Mouse (Mus musculus): ENCODE measurements around the gene Rnps1.
A peak's percentile ranks its signal among the peaks of the same experiment; 100 is the strongest.
"Not testable (repeated sequence)": the region's sequence is repeated elsewhere in the genome, so short reads cannot be mapped to it uniquely, and the experiment has no call there.

Gene Rnps1

GRCm38 (mm10) chr17:24414230-24414976 is at the start of gene Rnps1:
Gene Rnps1, plus strand, starts transcription at chr17:24414565.
- peak; percentile 99 for DNase-seq

DNA sequence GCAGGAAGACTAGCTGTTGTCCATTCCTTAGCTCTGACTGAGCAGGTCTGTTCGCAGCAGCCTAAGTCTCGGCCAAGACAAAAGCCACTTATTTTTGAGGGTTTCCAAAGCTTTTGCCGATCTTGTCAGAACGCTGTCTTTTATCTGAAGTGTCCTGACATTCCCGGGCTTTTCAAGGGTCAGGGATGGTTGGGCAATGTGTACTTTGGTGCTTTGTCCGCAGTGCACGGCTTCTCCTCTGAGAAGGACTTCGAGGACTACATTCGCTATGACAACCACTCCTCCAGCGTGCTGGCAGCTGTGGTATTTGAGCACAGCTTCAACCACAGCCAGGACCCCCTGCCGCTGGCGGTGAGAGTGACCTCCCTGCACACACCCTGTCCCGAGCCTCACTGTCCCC is 48.5 kb upstream of the Rnps1 start:
- DNase-seq: no peak

DNA sequence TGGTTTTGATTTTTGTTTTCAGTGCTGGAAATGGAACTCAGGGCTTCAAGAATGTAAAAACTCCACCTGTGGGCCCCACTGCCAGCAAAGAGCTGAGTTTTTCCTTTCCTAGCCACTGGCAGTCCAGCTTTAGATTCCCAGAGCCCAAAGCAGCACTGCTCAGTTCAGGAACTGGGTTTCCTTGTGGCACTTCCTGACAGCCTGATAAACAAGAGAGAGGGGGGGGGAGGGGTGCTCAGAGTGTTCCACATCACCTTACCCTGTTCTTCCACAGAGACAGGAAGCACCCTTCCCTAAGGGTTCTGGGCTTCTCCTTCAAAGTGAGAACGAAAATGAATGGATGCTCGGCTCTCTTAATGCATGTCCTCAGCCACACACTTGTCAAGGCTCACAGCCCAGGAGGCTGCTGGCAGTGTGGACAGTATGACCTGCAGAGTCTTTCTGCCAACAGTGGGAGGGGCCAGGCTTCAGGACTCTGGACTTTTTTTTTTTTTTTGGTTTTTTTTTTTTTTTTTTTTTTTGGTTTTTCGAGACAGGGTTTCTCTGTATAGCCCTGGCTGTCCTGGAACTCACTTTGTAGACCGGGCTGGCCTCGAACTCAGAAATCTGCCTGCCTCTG is 39.2 kb upstream of the Rnps1 start:
- peak in 1 of 2 experiments; percentile 27 for DNase-seq

- no peak for DNase-seq
Measured at GRCm38 (mm10) chr17:24375886-24376285, 38.5 kb upstream of the Rnps1 start.

- no peak for DNase-seq
Measured at GRCm38 (mm10) chr17:24378496-24378895, 35.9 kb upstream of the Rnps1 start.

DNA sequence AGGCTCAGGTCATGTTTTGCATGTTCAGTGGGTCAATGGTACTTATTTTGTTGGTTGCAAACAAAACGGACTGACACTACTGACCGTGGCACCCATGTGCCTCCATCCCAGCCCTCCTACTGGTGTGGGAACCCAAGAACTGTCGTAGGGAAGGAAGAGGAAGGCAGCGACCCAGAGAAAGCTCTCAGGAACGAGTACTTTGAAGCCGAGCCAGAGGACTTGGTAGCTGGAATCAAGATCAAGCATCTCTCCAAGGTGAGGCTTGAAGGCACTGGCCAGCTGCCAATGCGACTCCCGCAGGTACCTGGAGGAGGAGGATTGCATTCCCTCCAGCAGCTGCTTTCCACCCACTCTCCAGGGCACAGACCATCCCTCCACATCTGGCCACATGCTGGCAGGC is 30.6 kb upstream of the Rnps1 start:
- DNase-seq: no peak

DNA sequence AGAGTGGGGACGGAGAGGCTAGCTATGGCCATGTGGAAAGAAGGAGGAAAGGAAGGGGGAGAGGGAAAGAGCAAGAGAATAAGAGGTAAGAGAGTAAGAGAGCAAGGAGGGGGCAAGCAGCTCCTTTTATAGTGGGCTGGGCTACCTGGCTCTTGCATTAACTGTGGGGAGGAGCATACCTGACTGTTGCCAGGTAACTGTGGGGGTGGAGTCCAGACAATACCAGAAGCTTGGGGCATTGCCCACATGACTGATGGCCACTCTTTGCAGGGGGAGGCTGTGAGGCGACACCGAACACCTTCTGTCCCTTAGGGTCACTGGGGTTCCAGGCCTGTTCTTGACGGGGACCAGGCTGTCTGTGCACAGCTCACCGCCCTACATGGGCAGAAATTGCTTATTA is 25.7 kb upstream of the Rnps1 start:
- no peak for DNase-seq

- DNase-seq: peak; percentile 77 to 80
Measured at GRCm38 (mm10) chr17:24389865-24390264, 24.5 kb upstream of the Rnps1 start.

- peak; percentile 46 for DNase-seq
Measured at GRCm38 (mm10) chr17:24391149-24391548, 23.2 kb upstream of the Rnps1 start.

DNA sequence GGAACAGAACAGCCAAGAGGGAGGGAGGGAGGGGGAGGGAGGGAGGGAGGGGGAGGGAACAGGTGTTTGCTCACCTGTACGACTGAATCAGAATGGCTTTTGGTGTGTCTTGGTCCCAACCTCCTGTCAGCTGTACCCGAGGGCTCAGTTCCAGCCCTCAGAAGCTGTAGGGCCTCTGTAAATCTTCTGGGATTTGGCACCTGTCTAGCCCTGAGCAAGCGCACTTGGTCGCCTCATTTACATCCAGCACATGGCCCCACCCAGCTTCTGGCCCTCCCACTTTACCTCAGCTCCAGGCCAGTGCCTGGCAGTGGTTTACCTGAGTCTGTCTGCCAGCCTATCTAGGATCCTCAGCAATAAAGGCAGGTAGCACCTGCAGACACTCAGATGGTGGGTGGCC is 20.8 kb upstream of the Rnps1 start:
- no peak for DNase-seq

DNA sequence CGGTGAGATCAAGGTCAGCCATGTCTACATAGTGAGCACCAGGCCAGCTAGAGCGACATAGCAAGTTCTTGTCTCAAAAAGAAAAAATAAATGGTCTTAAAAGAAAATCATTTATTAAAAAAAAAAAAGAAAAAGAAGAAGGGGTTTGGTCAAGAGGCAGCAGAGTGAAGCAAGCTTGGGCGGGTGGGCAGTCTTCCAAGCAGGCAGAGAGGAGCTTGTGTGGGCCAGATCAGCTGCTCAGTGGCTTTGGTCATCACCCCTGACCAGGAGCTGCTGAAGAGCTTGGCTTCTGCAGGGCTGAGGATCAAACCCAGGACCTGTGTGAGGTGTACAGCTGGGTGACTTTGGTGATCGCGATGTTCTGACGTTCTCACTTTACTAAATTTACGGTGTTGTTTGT is 19.9 kb upstream of the Rnps1 start:
- peak in 1 of 2 experiments; percentile 27 for DNase-seq

GRCm38 (mm10) chr17:24402371-24402770 is 12.0 kb upstream of the Rnps1 start:
- DNase-seq: no peak

DNA sequence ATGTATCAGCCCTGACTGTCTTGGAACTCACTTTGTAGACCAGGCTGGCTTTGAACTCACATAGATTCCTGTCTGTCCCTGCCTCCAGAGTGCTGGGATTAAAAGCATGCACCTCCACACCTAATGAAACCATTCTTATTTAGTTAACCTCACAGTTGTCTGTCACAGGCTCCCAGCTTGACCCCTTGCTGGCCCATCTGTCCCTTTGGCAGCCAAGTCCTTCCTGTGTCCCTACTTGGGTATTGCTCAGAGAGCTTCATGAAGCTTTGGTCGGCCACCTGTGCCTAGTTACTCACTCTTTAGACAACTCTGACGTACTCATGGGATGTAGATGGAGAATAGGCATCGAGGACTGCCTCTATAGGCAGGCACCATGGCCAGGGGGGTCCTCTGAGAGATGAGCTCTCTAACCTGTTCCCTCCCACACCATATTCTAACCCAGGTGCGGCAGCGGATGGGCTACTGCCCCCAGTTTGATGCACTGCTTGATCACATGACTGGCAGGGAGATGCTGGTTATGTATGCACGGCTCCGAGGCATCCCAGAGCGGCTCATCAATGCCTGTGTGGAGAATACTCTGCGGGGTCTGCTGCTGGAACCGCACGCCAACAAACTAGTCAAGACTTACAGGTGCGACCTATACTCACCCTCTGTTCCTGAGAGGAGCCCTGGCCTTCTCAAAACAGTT is 7.1 kb upstream of the Rnps1 start:
- no peak for DNase-seq

DNA sequence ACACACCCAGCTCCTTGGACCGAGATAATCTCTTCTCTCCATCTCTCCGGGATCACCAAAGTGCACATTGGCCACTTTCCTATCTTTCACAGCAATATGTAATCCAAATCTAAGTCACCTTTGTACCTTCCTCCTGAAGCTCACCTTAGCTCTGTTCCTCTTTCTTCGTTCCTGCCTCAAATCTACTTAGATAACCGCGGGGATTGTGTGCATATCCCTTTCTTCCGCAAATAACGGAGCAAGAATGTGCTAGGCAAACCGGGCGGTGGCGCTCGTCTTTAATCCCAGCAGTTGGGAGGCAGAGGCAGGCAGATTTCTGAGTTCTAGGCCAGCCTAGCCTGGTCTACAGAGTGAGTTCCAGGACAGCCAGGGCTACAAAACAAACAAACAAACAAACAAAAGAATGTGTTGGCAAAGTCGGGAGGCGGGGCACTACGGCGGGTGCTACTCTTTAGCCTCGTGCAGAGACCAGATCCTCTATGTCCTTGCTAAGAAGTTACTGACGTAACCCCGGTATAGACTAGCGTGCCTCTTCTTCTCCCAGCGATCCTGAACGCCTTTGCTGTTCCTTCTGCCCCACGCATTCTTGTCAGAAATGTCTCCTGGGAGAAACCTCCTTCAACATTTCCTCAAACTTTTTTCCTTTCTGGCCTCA is 681 bp upstream of the Rnps1 start:
- DNase-seq: no peak

DNA sequence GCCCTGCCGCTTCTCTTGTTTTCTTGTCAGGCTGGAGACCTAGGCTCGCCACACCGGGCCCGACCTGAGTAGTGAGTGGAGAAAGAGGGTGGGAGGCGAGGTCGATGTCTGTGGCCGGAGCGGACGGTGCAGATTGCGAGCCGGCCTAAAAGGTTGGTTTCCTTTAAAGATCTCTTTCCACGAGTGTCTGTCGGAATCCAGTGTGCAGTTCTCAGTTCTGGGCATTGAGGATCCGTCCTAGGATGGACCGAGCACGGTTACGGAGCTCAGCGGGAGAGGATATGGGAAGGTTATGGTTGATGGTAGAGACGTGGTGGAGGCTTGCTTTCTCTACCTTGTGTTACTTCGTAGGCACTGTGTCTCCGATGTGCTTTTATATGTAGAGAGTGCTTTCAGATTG is 646 bp downstream of the Rnps1 start:
- DNase-seq: no peak

- no peak for DNase-seq
Measured at GRCm38 (mm10) chr17:24416051-24416652, 1.8 kb downstream of the Rnps1 start.

DNA sequence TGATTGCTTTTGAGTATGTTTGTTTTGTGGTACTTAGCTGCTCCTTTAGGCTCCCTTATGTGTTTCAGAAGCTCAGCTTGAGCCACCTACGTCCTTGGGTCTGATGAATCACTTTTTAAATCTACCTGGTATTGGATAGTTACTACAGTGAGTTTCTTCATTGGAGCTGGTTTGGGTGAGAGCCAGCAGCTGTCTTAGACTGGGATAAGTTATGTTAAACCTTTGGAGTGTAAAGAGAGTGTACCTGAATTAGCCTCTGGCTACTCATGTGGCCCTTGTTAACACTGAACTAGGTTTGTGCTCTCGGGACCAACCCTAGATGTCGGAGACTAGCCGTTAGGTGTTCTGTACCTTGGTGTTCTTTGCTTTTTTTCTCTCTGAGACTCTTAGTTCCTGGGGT is 8.7 kb downstream of the Rnps1 start:
- DNase-seq: no peak

DNA sequence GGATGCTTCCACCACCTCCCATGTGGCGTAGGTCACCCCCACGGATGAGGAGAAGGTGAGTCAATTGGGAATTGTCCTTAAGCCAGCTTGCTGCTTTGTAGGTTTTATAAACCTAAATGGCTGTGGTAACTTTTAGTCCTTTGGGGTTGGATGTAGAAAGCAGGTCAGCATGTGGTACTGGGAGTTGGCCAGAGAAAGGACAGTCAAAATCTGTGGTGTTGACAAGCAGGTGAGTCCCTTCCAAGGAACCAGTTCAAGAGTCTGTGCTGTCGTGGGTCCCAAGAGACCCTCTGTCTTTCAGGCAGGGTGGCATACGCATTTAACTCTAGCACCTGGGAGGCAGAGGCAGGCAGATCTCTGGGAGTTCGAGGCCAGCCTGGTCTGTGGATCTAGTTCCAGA is 10.1 kb downstream of the Rnps1 start:
- no peak for DNase-seq

GRCm38 (mm10) chr17:24425326-24425725 is 11.0 kb downstream of the Rnps1 start:
- not testable (repeated sequence) for DNase-seq

DNA sequence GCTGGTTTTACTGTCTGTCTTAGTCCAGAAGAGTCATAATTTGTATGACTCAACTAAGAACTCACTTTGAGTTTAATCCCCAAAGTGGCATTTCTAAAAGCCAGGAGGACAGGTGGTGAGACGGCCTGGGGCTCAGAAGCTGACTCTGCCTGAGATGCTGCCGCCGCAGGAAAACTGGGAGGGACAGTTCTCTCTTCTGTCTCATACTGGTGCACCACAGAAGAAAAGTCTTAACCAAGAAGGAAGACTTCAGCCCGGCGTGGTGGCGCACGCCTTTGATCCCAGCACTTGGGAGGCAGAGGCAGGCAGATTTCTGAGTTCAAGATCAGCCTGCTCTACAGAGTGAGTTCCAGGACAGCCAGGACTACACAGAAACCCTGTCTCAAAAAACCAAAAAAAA is 11.5 kb downstream of the Rnps1 start:
- no peak for DNase-seq

GRCm38 (mm10) chr17:24426471-24427169 is 12.3 kb downstream of the Rnps1 start, which contains the start of gene Eci1:
Gene Eci1, plus strand, starts transcription at chr17:24426641.
- DNase-seq: peak; percentile 96 to 98

DNA sequence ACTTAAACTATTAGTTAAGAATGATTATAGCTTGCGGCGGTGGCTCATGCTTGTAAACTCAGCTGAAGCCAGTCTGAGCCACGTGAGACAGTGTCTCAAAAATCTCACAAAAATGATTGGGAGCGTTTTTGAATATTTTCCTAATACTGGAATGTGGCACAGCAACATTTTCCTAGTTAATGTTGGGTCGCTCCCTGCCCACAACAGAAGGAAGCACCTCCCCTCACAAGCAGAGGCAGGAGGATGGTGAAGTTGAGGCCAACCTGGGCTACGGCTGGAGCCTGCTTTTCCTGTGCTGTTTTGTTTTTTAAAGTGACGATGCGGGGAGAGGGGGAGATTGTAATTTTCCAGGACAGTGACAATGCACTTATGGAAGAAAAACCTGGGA is 12.8 kb downstream of the Rnps1 start:
- DNase-seq: peak; percentile 30 to 44

All from kidney, postnatal 4 days (tissue).